ENCODE assay signal across 19 mouse cellular contexts in the genomic region with DNA sequence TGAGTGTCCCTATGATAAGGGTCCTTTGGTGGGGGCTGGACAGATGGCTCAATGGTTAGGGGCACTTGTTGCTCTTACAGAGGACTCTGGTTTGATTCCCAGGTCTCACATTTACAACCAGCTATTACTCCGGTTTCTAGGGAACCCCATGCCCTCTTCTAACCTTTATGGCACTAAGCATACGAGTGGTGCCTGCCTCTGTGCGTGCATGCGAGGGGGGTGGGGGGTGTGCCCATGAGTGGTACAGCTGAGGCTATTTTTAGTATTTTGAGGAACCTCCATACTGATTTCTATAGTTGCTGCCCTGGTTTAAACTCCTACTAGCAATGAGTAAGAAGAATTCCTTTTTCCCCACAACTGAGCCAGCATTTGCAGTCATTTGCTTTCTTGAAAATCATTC.
DNase-seq lines count a peak whose midpoint lies in the region; ATAC-seq lines count a peak whose summit lies in the region.
"Had no signal": no experiment of that assay in that cellular context is flagged by ENCODE, and none has a peak within 500 bp of the region (broad histone marks: within the 10 kb centered on the region; RNA-seq: fewer than 3 reads in every experiment).

No protein-coding gene starts in this region.

- no peaks in the 10 kb centered on the region for H3K36me3 ChIP-seq in liver, embryonic 15.5 days (replicated peaks)
- H3K36me3 ChIP-seq in liver, embryonic 12.5 days = no peaks in the 10 kb centered on the region
- H3K36me3 ChIP-seq: embryonic facial prominence, embryonic 10.5 days; hindbrain, embryonic 10.5 days; hindbrain, embryonic 15.5 days had no signal

- H3K4me3 ChIP-seq in liver, embryonic 15.5 days (replicated peaks) = no peak overlapping the region
- H3K4me3 ChIP-seq in liver, embryonic 12.5 days = no peak overlapping the region
- H3K4me3 ChIP-seq: embryonic facial prominence, embryonic 10.5 days; heart, adult 2 months; hindbrain, embryonic 10.5 days; hindbrain, embryonic 15.5 days had no signal

- peak; percentile 43 to 45 for DNase-seq in B cell, adult 2 months
- DNase-seq in layer of hippocampus, adult 18-20 months (ENCODE audit: low spot score in 2 of 2) = no peak
- no peak for DNase-seq in embryo, embryonic 10.5 days (ENCODE audit: low spot score)
- DNase-seq in adrenal gland, postnatal 25 days = no peak
- DNase-seq: adrenal gland, adult 8-10 months; cerebellum, adult 11-12 months; cerebellum, adult 9-10 months; cerebellum, postnatal 25 days; gastrocnemius, postnatal 36 days; heart, adult 2 months had no signal

- H3K9me3 ChIP-seq in liver, embryonic 15.5 days (replicated peaks) = no peaks in the 10 kb centered on the region
- no peaks in the 10 kb centered on the region for H3K9me3 ChIP-seq in liver, embryonic 12.5 days (replicated peaks)
- H3K9me3 ChIP-seq: embryonic facial prominence, embryonic 10.5 days; hindbrain, embryonic 10.5 days; hindbrain, embryonic 15.5 days had no signal

- H3K27me3 ChIP-seq in liver, embryonic 15.5 days = no peaks in the 10 kb centered on the region
- no peaks in the 10 kb centered on the region for H3K27me3 ChIP-seq in liver, embryonic 12.5 days (replicated peaks)
- H3K27me3 ChIP-seq: hindbrain, embryonic 15.5 days had no signal

- no peaks in the 10 kb centered on the region for H3K4me1 ChIP-seq in liver, embryonic 15.5 days (replicated peaks)
- H3K4me1 ChIP-seq in liver, embryonic 12.5 days = no peaks in the 10 kb centered on the region
- H3K4me1 ChIP-seq: embryonic facial prominence, embryonic 10.5 days; hindbrain, embryonic 10.5 days; hindbrain, embryonic 15.5 days had no signal

- no peak overlapping the region for H3K9ac ChIP-seq in liver, embryonic 15.5 days
- H3K9ac ChIP-seq in liver, embryonic 12.5 days = no peak overlapping the region
- H3K9ac ChIP-seq: hindbrain, embryonic 15.5 days had no signal

- 23% methylated on average over 4 of the region's 4 CpGs for WGBS in liver, embryonic 15.5 days (ENCODE audit: insufficient replicate concordance)
- WGBS in liver, embryonic 12.5 days (ENCODE audit: insufficient replicate concordance) = 38% methylated on average over 4 of the region's 4 CpGs

- H3K27ac ChIP-seq in liver, embryonic 15.5 days (replicated peaks) = no peak overlapping the region
- H3K27ac ChIP-seq in liver, embryonic 12.5 days = no peak overlapping the region
- H3K27ac ChIP-seq: embryonic facial prominence, embryonic 10.5 days; heart, adult 2 months; hindbrain, embryonic 10.5 days; hindbrain, embryonic 15.5 days had no signal

- H3K4me2 ChIP-seq in liver, embryonic 15.5 days = no peak overlapping the region
- H3K4me2 ChIP-seq in liver, embryonic 12.5 days = no peak overlapping the region
- H3K4me2 ChIP-seq: heart, embryonic 11.5 days; hindbrain, embryonic 15.5 days had no signal

- peak; percentile 31; the same call in 1 of the 2 replicates for ATAC-seq in liver, embryonic 15.5 days (ENCODE audit: insufficient read depth)
- no peak for ATAC-seq in liver, embryonic 12.5 days
- ATAC-seq in common myeloid progenitor, adult 5-6 weeks (replicated peaks; ENCODE audit: low read depth, poor library complexity, severe bottlenecking) = peak; percentile 70
- peak; percentile 67 for ATAC-seq in megakaryocyte progenitor cell, adult 5-6 weeks (replicated peaks; ENCODE audit: poor library complexity)
- ATAC-seq: forebrain, embryonic 14.5 days had no signal

Comparison
In these comparisons a context has a peak if more than half of its experiments do, and no peak if none do; other contexts are left out.
1. DNase-seq: peak in B cell, adult 2 months (2 of 2); none in layer of hippocampus, adult 18-20 months (0 of 2), embryo, embryonic 10.5 days (single experiment) and adrenal gland, postnatal 25 days (single experiment).